16 mouse cellular contexts compared by ENCODE assay signal in the genomic region with DNA sequence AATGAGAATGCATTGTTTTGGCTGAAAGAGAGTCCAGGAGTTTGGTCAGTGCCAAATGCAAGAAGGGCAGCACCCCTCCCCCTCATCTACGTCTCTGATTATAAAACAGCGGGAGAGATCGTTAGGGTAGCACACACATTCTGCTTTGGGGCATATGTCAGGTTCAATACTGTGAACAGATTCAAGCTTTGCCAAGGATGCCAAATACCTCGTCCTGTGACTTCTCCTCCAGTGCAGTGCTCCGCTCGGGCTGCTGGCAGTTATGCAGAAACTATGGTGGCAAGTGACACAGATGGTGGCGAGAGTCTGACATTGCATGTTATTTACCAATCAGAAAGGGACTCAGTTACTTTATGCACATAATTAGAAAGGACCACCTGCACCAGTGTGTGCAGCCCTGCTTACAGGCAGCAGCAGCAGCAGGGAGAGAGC.
A peak's percentile ranks its signal among the peaks of the same experiment; 100 is the strongest.
DNase-seq lines count a peak whose midpoint lies in the region; ATAC-seq and TF ChIP-seq lines count a peak whose summit lies in the region.
"Had no signal": no experiment of that assay in that cellular context is flagged by ENCODE, and none has a peak within 500 bp of the region (broad histone marks: within the 10 kb centered on the region; RNA-seq: fewer than 3 reads in every experiment).

No protein-coding gene starts in this region.

- TF ChIP-seq CTCF in kidney, adult 2 months (conservative IDR thresholded peaks at IDR 0.05; ENCODE audit: insufficient read depth, insufficient read length, low read depth, low read length): no peak

- H3K9me3 ChIP-seq in neural tube, embryonic 12.5 days: no peaks in the 10 kb centered on the region
- no peaks in the 10 kb centered on the region for H3K9me3 ChIP-seq in limb, embryonic 10.5 days (replicated peaks)

- peaks cover 3% of the 10 kb centered on the region; the same call in 1 of the 2 replicates for H3K27me3 ChIP-seq in neural tube, embryonic 12.5 days (replicated peaks)
- no peaks in the 10 kb centered on the region for H3K27me3 ChIP-seq in limb, embryonic 10.5 days (ENCODE audit: low read depth, poor library complexity, severe bottlenecking)
- no peaks in the 10 kb centered on the region for H3K27me3 ChIP-seq in kidney, adult 2 months (replicated peaks; ENCODE audit: control insufficient read depth, insufficient read depth, low read length)
- H3K27me3 ChIP-seq: Patski had no signal

- no peak for TF ChIP-seq POLR2A in kidney, adult 2 months (IDR thresholded peaks at IDR 0.05; ENCODE audit: low read depth, low read length)

- H3K4me1 ChIP-seq in neural tube, embryonic 12.5 days: no peaks in the 10 kb centered on the region; the same call in 1 of the 2 replicates
- H3K4me1 ChIP-seq in limb, embryonic 10.5 days: peaks cover 24% of the 10 kb centered on the region
- no peaks in the 10 kb centered on the region for H3K4me1 ChIP-seq in kidney, adult 2 months (ENCODE audit: control insufficient read depth, insufficient read depth, low read length)

- H3K4me2 ChIP-seq in neural tube, embryonic 12.5 days (replicated peaks): no peak overlapping the region

- H3K4me3 ChIP-seq in neural tube, embryonic 12.5 days: no peak overlapping the region
- no peak overlapping the region for H3K4me3 ChIP-seq in limb, embryonic 10.5 days
- H3K4me3 ChIP-seq in kidney, adult 2 months (ENCODE audit: insufficient read depth, low read depth, low read length): no peak overlapping the region
- H3K4me3 ChIP-seq: heart, adult 2 months had no signal

- ATAC-seq in neural tube, embryonic 12.5 days (ENCODE audit: low FRiP score, low read depth): peak; percentile 77
- ATAC-seq: CD4-positive, CD25-positive, alpha-beta regulatory T cell, adult 4 months; Patski had no signal

- no peak overlapping the region for H3K9ac ChIP-seq in neural tube, embryonic 12.5 days
- H3K9ac ChIP-seq: liver, embryonic 14.5 days had no signal

- 47% methylated on average over 7 of the region's 7 CpGs for WGBS in neural tube, embryonic 12.5 days
- WGBS in limb, embryonic 10.5 days: 60% methylated on average over 7 of the region's 7 CpGs
- WGBS in kidney, adult 2 months: 59% methylated on average over 7 of the region's 7 CpGs

- H3K36me3 ChIP-seq in neural tube, embryonic 12.5 days: no peaks in the 10 kb centered on the region
- H3K36me3 ChIP-seq in limb, embryonic 10.5 days: no peaks in the 10 kb centered on the region
- H3K36me3 ChIP-seq in kidney, adult 2 months (ENCODE audit: control insufficient read depth, insufficient read depth, low read length): no peaks in the 10 kb centered on the region

- H3K27ac ChIP-seq in neural tube, embryonic 12.5 days: no peak overlapping the region
- peak overlapping the region; percentile 42; the same call in 1 of the 2 replicates for H3K27ac ChIP-seq in limb, embryonic 10.5 days
- no peak overlapping the region for H3K27ac ChIP-seq in kidney, adult 2 months (ENCODE audit: insufficient read depth, low read depth, low read length)
- H3K27ac ChIP-seq: heart, adult 2 months; kidney, postnatal 0 days; liver, embryonic 14.5 days had no signal

- DNase-seq in neural tube, embryonic 10.5 days (ENCODE audit: extremely low spot score, low spot score): no peak
- peak; percentile 39 to 43 for DNase-seq in cerebellum, postnatal 36 days
- no peak for DNase-seq in limb, embryonic 10.5 days (ENCODE audit: low spot score)
- DNase-seq in retina, postnatal 1 day: peak; percentile 64
- no peak for DNase-seq in gastrocnemius, postnatal 10 days
- DNase-seq in thymus, postnatal 25 days: no peak
- no peak for DNase-seq in kidney, adult 2 months
- DNase-seq: adrenal gland, postnatal 25 days; embryo, embryonic 11 days; heart, adult 2 months; thymus, adult 18-20 months had no signal

Comparison
In these comparisons a context has a peak if more than half of its experiments do, and no peak if none do; other contexts are left out.
1. DNase-seq: peak in cerebellum, postnatal 36 days (2 of 2) and retina, postnatal 1 day (single experiment); none in neural tube, embryonic 10.5 days (single experiment), limb, embryonic 10.5 days (single experiment), gastrocnemius, postnatal 10 days (single experiment), thymus, postnatal 25 days (single experiment) and kidney, adult 2 months (single experiment).